In genomic region chr4:130920951-130921693, GRCm38 (mm10) we compare ENCODE assay signal across 10 mouse cellular contexts. TPM values are rescaled to one million over a fixed set of nuclear protein-coding genes. Genes with fewer than 3 reads are reported as not detected.
DNase-seq lines count a peak whose midpoint lies in the region; ATAC-seq lines count a peak whose summit lies in the region.
"Had no signal": no experiment of that assay in that cellular context is flagged by ENCODE, and none has a peak within 500 bp of the region (broad histone marks: within the 10 kb centered on the region; RNA-seq: fewer than 3 reads in every experiment).

No protein-coding gene starts in this region.

- H3K36me3 ChIP-seq in heart, embryonic 10.5 days = no peaks in the 10 kb centered on the region
- H3K36me3 ChIP-seq in forebrain, embryonic 13.5 days (ENCODE audit: poor library complexity, severe bottlenecking) = no peaks in the 10 kb centered on the region
- H3K36me3 ChIP-seq in heart, embryonic 12.5 days = no peaks in the 10 kb centered on the region

- ATAC-seq in forebrain, embryonic 13.5 days = 0 out of 2 replicates have a peak, but pooled peaks have one; percentile 41
- no peak for ATAC-seq in monocyte, adult 5-6 weeks (replicated peaks; ENCODE audit: insufficient number of reproducible peaks, low FRiP score, low TSS enrichment, poor library complexity, severe bottlenecking)
- no peak for ATAC-seq in heart, embryonic 12.5 days (ENCODE audit: insufficient number of reproducible peaks, low FRiP score)

- H3K9ac ChIP-seq in forebrain, embryonic 13.5 days = no peak overlapping the region
- no peak overlapping the region for H3K9ac ChIP-seq in heart, embryonic 12.5 days
- H3K9ac ChIP-seq: liver, embryonic 14.5 days had no signal

- peak overlapping the region; percentile 29; the same call in 1 of the 2 replicates for H3K27ac ChIP-seq in heart, embryonic 10.5 days
- H3K27ac ChIP-seq in forebrain, embryonic 13.5 days = no peak overlapping the region; the same call in 1 of the 2 replicates
- H3K27ac ChIP-seq in heart, embryonic 12.5 days (ENCODE audit: poor library complexity, severe bottlenecking) = no peak overlapping the region
- H3K27ac ChIP-seq: liver, embryonic 14.5 days had no signal

- no peak overlapping the region for H3K4me3 ChIP-seq in heart, embryonic 10.5 days
- no peak overlapping the region for H3K4me3 ChIP-seq in forebrain, embryonic 13.5 days
- no peak overlapping the region for H3K4me3 ChIP-seq in heart, embryonic 12.5 days

- no peak for DNase-seq in heart, embryonic 10.5 days (ENCODE audit: low spot score)
- DNase-seq in heart, postnatal 10 days = no peak
- DNase-seq in CD4-positive, CD25-positive, alpha-beta regulatory T cell, adult 2 months (ENCODE audit: low read depth, low spot score) = peak; percentile 74
- peak; percentile 77 to 80 for DNase-seq in natural killer cell, adult 2 months (ENCODE audit: low spot score in 2 of 2)
- DNase-seq in adrenal gland, postnatal 4 days (ENCODE audit: low spot score in 2 of 2) = no peak

- no peaks in the 10 kb centered on the region for H3K9me3 ChIP-seq in heart, embryonic 10.5 days
- no peaks in the 10 kb centered on the region for H3K9me3 ChIP-seq in forebrain, embryonic 13.5 days (replicated peaks)
- no peaks in the 10 kb centered on the region for H3K9me3 ChIP-seq in heart, embryonic 12.5 days (replicated peaks)

- peaks cover 36% of the 10 kb centered on the region for H3K4me1 ChIP-seq in heart, embryonic 10.5 days
- H3K4me1 ChIP-seq in forebrain, embryonic 13.5 days = peaks cover 17% of the 10 kb centered on the region
- H3K4me1 ChIP-seq in heart, embryonic 12.5 days (replicated peaks) = peaks cover 15% of the 10 kb centered on the region

- H3K27me3 ChIP-seq in heart, embryonic 10.5 days (ENCODE audit: insufficient read depth, poor library complexity, severe bottlenecking) = peaks cover 13% of the 10 kb centered on the region; the same call in 1 of the 2 replicates
- no peaks in the 10 kb centered on the region; the same call in 1 of the 2 replicates for H3K27me3 ChIP-seq in forebrain, embryonic 13.5 days
- 0 out of 2 replicates have a peak, but pooled peaks cover 9% of the 10 kb centered on the region for H3K27me3 ChIP-seq in heart, embryonic 12.5 days (replicated peaks)

- 44% methylated on average over 12 of the region's 12 CpGs for WGBS in heart, embryonic 10.5 days
- 44% methylated on average over 12 of the region's 12 CpGs for WGBS in forebrain, embryonic 13.5 days
- 48% methylated on average over 12 of the region's 12 CpGs for WGBS in heart, embryonic 12.5 days

- H3K4me2 ChIP-seq in forebrain, embryonic 13.5 days = no peak overlapping the region
- no peak overlapping the region for H3K4me2 ChIP-seq in heart, embryonic 12.5 days

- intact Hi-C loops in heart, postnatal 10 days (cut with DNase I) = no loop called here

RNA-seq across cellular contexts. Expression of gene Laptm5, which starts 8.2 kb away (rescaled TPM):
- 7.7 and 19.5 TPM in 2 replicates for polyA plus RNA-seq in heart, embryonic 10.5 days (2016; fragmentation: Nextera tagmentation; extraction: Ambion mirVana)
- total RNA-seq in heart, postnatal 10 days (2021) = 10 to 100 TPM; 13.9 to 16.9 TPM
- 15.5 and 16.7 TPM in 2 replicates for polyA plus RNA-seq in forebrain, embryonic 13.5 days (2015; fragmentation: Nextera tagmentation; extraction: Ambion mirVana)
- total RNA-seq in monocyte, adult 5-6 weeks (2017) = 420 to 631 TPM (median 540 TPM) in 3 replicates
- total RNA-seq in adrenal gland, postnatal 4 days (2021) = 10 to 100 TPM; 21.4 to 29.3 TPM
- 13.7 and 16.0 TPM in 2 replicates for polyA plus RNA-seq in heart, embryonic 12.5 days (2016; fragmentation: Nextera tagmentation; extraction: Ambion mirVana)

RNA-seq across cellular contexts. Expression of gene Matn1, which starts 23.1 kb away (rescaled TPM):
- not detected in 2 replicates for polyA plus RNA-seq in heart, embryonic 10.5 days (2016; fragmentation: Nextera tagmentation; extraction: Ambion mirVana)
- not detected for total RNA-seq in heart, postnatal 10 days (2021)
- not detected in 2 replicates for polyA plus RNA-seq in forebrain, embryonic 13.5 days (2015; fragmentation: Nextera tagmentation; extraction: Ambion mirVana)
- total RNA-seq in monocyte, adult 5-6 weeks (2017) = 0.39 to 0.96 TPM in 2 of 3 replicates, not detected in the other
- total RNA-seq in adrenal gland, postnatal 4 days (2021) = not detected
- polyA plus RNA-seq in heart, embryonic 12.5 days (2016; fragmentation: Nextera tagmentation; extraction: Ambion mirVana) = 0.08 TPM in 1 of 2 replicates, not detected in the other
- polyA plus RNA-seq: testis, adult 2 months had no signal

Comparison
In these comparisons a context has a peak if more than half of its experiments do, and no peak if none do; other contexts are left out.
1. DNase-seq: peak in CD4-positive, CD25-positive, alpha-beta regulatory T cell, adult 2 months (single experiment) and natural killer cell, adult 2 months (2 of 2); none in heart, embryonic 10.5 days (single experiment), heart, postnatal 10 days (0 of 2) and adrenal gland, postnatal 4 days (0 of 2).
2. RNA of gene Laptm5, which starts 8.2 kb away (total RNA-seq): 420 to 631 TPM in monocyte, adult 5-6 weeks; 21.4 to 29.3 TPM in adrenal gland, postnatal 4 days and 13.9 to 16.9 TPM in heart, postnatal 10 days; every median in the first group is over 10 times any median in the second.